Mouse (Mus musculus) ES-E14 (cell line): Measurements from ENCODE around the gene Rem2. TPM values are rescaled to one million over a fixed set of nuclear protein-coding genes. Genes with fewer than 3 reads are reported as not detected.

ENCODE experiments used
- DNase-seq: peaks from one replicate; pipeline ENCODE4 v3.0.0-alpha.2; 2013; ENCODE audit warnings: low read depth, low spot score
- H3K27ac ChIP-seq: 2 replicates; pipeline ENCODE4 v1.5.1; 2012; ENCODE audit warnings: low read depth, mild to moderate bottlenecking, low read length, moderate library complexity, mixed read lengths; ENCODE audit not compliant: poor library complexity, insufficient read depth, severe bottlenecking
- H3K36me3 ChIP-seq: 2 replicates; pipeline ENCODE4 v1.6.1; 2012; ENCODE audit warnings: mild to moderate bottlenecking, low read length, moderate library complexity, mixed read lengths; ENCODE audit not compliant: control insufficient read depth, poor library complexity, insufficient read depth, severe bottlenecking
- H3K4me1 ChIP-seq, 2 experiments: fragments of 150-350 bp in 1 of 2; sonication (generic) in 1 of 2; 2 replicates each; pipeline ENCODE4 v1.6.1; 2012; ENCODE audit warnings: low read length in 2 of 2, mild to moderate bottlenecking in 1 of 2, mixed read lengths in 1 of 2; ENCODE audit not compliant: control insufficient read depth in 2 of 2, insufficient read depth in 2 of 2, poor library complexity in 1 of 2
- H3K4me3 ChIP-seq, 2 experiments: fragments of 150-350 bp in 1 of 2; sonication (generic) in 1 of 2; 2 replicates each; pipeline ENCODE4 v1.5.1; 2012; ENCODE audit warnings: low read length in 2 of 2, low read depth in 1 of 2, mild to moderate bottlenecking in 1 of 2, mixed read lengths in 1 of 2; ENCODE audit not compliant: insufficient read depth in 1 of 2, poor library complexity in 1 of 2, severe bottlenecking in 1 of 2
- H3K9ac ChIP-seq: 2 replicates; pipeline ENCODE4 v1.6.1; 2012; ENCODE audit warnings: low read depth, mild to moderate bottlenecking, low read length, mixed read lengths; ENCODE audit not compliant: poor library complexity, insufficient read depth, severe bottlenecking
- H3K9me3 ChIP-seq: fragments of 150-350 bp; sonication (generic); 2 replicates; pipeline ENCODE4 v1.6.1; 2012; ENCODE audit warnings: low read depth, mild to moderate bottlenecking, low read length; ENCODE audit not compliant: control insufficient read depth, insufficient read depth
- CHD2 ChIP-seq: IDR thresholded peaks from 2 replicates; pipeline ENCODE4 v1.6.1; 2014; ENCODE audit warnings: mild to moderate bottlenecking, low read depth, low read length, inconsistent platforms
- HCFC1 ChIP-seq: IDR thresholded peaks from 2 replicates; pipeline ENCODE4 v1.6.1; 2012; ENCODE audit warnings: low read length, inconsistent platforms, borderline replicate concordance; ENCODE audit not compliant: insufficient read depth
- MAFK ChIP-seq: IDR thresholded peaks from 2 replicates; pipeline ENCODE4 v1.6.1; 2014; ENCODE audit warnings: mild to moderate bottlenecking, low read depth, low read length, inconsistent platforms; ENCODE audit not compliant: insufficient read depth
- ZC3H11A ChIP-seq: IDR thresholded peaks from 2 replicates; pipeline ENCODE4 v1.6.1; 2012; ENCODE audit warnings: low read depth, mild to moderate bottlenecking, inconsistent platforms, low read length, borderline replicate concordance
- ZNF384 ChIP-seq: IDR thresholded peaks from 2 replicates; pipeline ENCODE4 v1.6.1; 2012; ENCODE audit warnings: low read depth, low read length, inconsistent platforms
- in situ Hi-C, 2 experiments: fragments of 600-800 bp; cut with MboI; formaldehyde crosslinking; loops; one replicate each; pipeline ENCODE4 v1.15.1; 2025; ENCODE audit warnings: low sequenced_read_pairs in 2 of 2, inconsistent platforms in 1 of 2; ENCODE audit not compliant: unreplicated experiment in 2 of 2
- total RNA-seq: library from RNA; depleted of rRNA; stranded (reverse); fragments of 300-350 nt; gene quantifications from 2 replicates; pipeline ENCODE4 v1.2.3, GENCODE M21; 2012

The Rem2 gene
- total RNA-seq, 1 experiment = 0.85 TPM

DNA sequence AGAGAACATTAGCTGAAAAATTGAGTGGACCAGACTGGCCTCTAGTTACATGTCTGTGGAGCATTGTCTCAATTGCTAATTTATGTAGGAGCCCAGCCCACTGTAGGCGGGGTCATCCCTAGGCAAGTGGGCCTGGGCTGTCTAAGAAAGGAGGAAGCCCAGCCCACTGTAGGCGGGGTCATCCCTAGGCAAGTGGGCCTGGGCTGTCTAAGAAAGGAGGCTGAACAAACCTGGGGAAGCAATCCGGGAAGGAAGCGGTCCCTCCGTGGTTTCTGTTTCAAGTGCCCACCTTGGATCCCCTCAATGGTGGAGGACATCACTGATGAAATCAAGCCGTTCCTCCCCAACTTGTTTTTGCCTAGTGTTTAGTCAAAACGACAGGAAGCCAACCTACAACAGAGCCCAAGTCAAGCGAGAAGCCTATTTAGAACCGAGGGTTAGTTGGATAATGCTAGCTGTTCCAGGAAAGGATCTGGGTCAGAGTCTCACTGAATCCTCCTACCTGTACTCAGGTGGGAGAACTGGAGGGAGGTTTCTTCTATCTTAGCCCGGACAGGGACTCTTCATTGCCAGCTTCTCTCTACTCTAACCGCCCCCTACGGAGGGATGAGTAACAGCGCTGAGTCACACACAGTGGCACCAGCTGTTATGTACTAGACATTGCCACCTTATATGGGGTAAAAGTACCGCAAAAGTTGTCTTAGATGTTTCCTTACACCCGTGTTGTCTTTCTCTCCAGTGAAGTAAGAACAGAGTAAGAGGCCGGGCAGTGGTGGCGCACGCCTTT lies 16.6 kb downstream of the Rem2 start:
- no peaks in the 10 kb centered on the region for H3K36me3 ChIP-seq
- no peaks in the 10 kb centered on the region for H3K9me3 ChIP-seq
- H3K27ac ChIP-seq = no peak overlapping the region
- H3K4me3 ChIP-seq = no peak overlapping the region
- H3K4me1 ChIP-seq = no peaks in the 10 kb centered on the region
- no peak overlapping the region for H3K9ac ChIP-seq
- in situ Hi-C loops = loop anchor here (25.0 kb wide), 2 partner anchors 105 to 430 kb away; no protein-coding TSS in a partner anchor
- peak; percentile 81 for DNase-seq
- TF ChIP-seq ZC3H11A (no peak), HCFC1 (no peak), ZNF384 (no peak), MAFK (no peak), CHD2 (no peak)

DNA sequence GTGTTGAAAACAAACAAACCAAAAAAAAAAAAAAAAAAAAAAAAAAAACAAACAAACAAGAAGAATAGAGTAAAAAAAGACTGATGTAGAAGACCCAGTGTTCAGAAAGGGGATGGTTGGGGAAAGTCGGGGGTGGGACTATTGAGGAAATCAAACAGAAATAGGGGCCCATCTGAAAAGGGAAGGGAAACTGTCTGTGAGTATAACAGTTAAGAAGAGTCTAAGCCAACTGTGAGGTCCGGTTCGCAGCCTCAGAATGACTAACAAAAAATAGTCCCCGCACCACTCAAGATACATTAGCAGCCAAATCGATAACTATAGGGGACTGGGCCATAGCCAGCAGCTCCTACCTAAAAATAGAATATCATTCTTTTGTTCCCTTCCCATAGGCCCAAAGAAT lies 17.3 kb downstream of the Rem2 start:
- DNase-seq = no peak
- no peak for TF ChIP-seq HCFC1
- no peak for TF ChIP-seq ZNF384
- no peak for TF ChIP-seq CHD2
- no peak for TF ChIP-seq MAFK
- TF ChIP-seq ZC3H11A = no peak
- Histone ChIP-seq H3K9ac (no peak overlapping the region), H3K9me3 (no peaks in the 10 kb centered on the region), H3K27ac (no peak overlapping the region), H3K4me3 (no peak overlapping the region), H3K4me1 (no peaks in the 10 kb centered on the region), H3K36me3 (no peaks in the 10 kb centered on the region)
- in situ Hi-C loops = loop anchor here (25.0 kb wide), 2 partner anchors 106 to 431 kb away; no protein-coding TSS in a partner anchor

DNA sequence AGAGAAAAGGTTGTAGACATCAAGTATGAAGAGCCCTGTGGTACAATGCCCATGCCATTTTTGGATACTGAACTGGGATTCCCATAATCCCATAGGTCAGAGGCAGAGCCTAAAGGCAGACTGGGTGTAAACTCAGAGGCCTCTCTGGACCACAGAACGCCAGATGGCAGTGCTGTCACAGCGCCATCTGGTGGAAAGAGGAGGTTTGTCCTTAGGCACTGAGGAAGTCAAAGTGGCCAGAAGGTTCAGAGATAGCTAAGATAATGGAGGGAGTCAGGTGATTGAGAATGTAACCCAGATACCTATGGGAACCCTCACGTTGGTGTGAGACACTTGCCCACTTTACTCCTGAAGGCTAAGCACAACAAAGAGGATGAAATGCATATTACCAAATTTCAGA lies 18.3 kb downstream of the Rem2 start:
- peak; percentile 58; the same call in 1 of the 2 replicates for TF ChIP-seq ZC3H11A
- TF ChIP-seq ZNF384 = no peak
- DNase-seq = peak; percentile 82
- Histone ChIP-seq H3K4me3 (no peak overlapping the region), H3K9ac (no peak overlapping the region), H3K27ac (no peak overlapping the region), H3K36me3 (no peaks in the 10 kb centered on the region), H3K9me3 (no peaks in the 10 kb centered on the region), H3K4me1 (no peaks in the 10 kb centered on the region)
- in situ Hi-C loops = loop anchor here (25.0 kb wide), 2 partner anchors 107 to 432 kb away; no protein-coding TSS in a partner anchor

DNA sequence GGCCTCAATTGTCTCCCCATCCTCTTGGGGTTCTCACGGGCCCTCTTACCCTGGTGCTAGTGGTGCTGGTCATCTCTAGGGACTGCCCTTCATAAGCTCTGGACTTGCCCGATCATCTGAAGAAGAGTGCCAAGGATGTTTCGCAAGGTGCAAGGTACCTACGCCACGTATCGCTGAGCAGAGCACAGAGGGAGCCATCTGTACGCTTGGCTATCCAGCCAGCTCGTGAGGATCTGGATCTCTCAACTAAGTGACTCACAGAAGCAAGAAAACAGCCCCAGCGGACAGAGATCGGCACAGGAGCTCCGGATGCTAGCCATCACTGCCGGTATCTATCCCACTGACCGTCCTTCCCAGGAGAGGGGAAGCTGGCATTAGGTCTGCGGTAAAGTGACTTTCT lies 20.8 kb downstream of the Rem2 start:
- DNase-seq = no peak
- H3K4me1 ChIP-seq = no peaks in the 10 kb centered on the region
- in situ Hi-C loops = loop anchor here (25.0 kb wide), 2 partner anchors 109 to 434 kb away; no protein-coding TSS in a partner anchor
- H3K36me3 ChIP-seq = no peaks in the 10 kb centered on the region
- no peak overlapping the region for H3K27ac ChIP-seq
- no peak overlapping the region for H3K9ac ChIP-seq
- H3K9me3 ChIP-seq = no peaks in the 10 kb centered on the region
- TF ChIP-seq MAFK (no peak), CHD2 (no peak), ZC3H11A (no peak), ZNF384 (no peak), HCFC1 (no peak)
- H3K4me3 ChIP-seq = no peak overlapping the region

DNA sequence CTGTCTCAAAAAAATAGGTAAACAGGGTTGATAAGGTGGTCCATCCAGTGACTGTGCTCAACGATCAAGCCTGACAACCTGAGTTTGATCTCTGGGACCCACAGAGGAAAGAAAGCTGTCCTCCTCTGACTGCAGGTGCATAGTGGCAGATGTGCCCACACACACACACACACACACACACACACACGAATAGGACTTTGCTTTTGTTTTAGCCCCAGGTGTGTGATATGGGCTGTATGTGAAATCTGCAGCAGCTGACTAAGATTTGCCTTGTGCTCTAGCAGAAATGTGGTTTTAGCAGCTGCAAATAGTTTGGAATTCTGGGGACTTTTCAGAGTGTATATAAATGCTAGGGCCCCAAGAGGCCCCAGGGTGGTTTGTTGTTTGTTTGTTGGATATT lies 23.4 kb downstream of the Rem2 start:
- DNase-seq = no peak
- no peak overlapping the region for H3K27ac ChIP-seq
- H3K4me3 ChIP-seq = no peak overlapping the region
- H3K4me1 ChIP-seq = no peaks in the 10 kb centered on the region
- H3K9ac ChIP-seq = no peak overlapping the region
- in situ Hi-C loops = loop anchor here (25.0 kb wide), 2 partner anchors 112 to 437 kb away; no protein-coding TSS in a partner anchor
- no peak for TF ChIP-seq ZC3H11A
- TF ChIP-seq ZNF384 = no peak
- TF ChIP-seq CHD2 = no peak
- TF ChIP-seq MAFK = no peak
- no peak for TF ChIP-seq HCFC1
- H3K9me3 ChIP-seq = no peaks in the 10 kb centered on the region
- no peaks in the 10 kb centered on the region for H3K36me3 ChIP-seq
